ENCODE assay signal across 9 mouse cellular contexts in genomic region chrX:157601450-157601849, GRCm38 (mm10). TPM values are rescaled to one million over a fixed set of nuclear protein-coding genes. Genes with fewer than 3 reads are reported as not detected.
DNase-seq lines count a peak whose midpoint lies in the region; ATAC-seq lines count a peak whose summit lies in the region.
"Had no signal": no experiment of that assay in that cellular context is flagged by ENCODE, and none has a peak within 500 bp of the region (broad histone marks: within the 10 kb centered on the region; RNA-seq: fewer than 3 reads in every experiment).

No protein-coding gene starts in this region.

- H3K4me3 ChIP-seq in hindbrain, embryonic 10.5 days, result no peak overlapping the region
- no peak overlapping the region for H3K4me3 ChIP-seq in hindbrain, embryonic 12.5 days
- H3K4me3 ChIP-seq in hindbrain, embryonic 15.5 days, result no peak overlapping the region

- no peak overlapping the region for H3K4me2 ChIP-seq in hindbrain, embryonic 12.5 days (replicated peaks)
- H3K4me2 ChIP-seq in hindbrain, embryonic 15.5 days, result no peak overlapping the region

- H3K9ac ChIP-seq in hindbrain, embryonic 12.5 days, result no peak overlapping the region
- no peak overlapping the region for H3K9ac ChIP-seq in hindbrain, embryonic 15.5 days

- WGBS in hindbrain, embryonic 10.5 days, result 14% methylated on average over 3 of the region's 3 CpGs
- 11% methylated on average over 3 of the region's 3 CpGs for WGBS in hindbrain, embryonic 12.5 days
- WGBS in hindbrain, embryonic 15.5 days, result 15% methylated on average over 3 of the region's 3 CpGs

- intact Hi-C loops in gastrocnemius, postnatal 36 days (cut with DNase I), result no loop called here

- peaks cover 8% of the 10 kb centered on the region; the same call in 1 of the 2 replicates for H3K4me1 ChIP-seq in hindbrain, embryonic 10.5 days (replicated peaks)
- no peaks in the 10 kb centered on the region for H3K4me1 ChIP-seq in hindbrain, embryonic 12.5 days
- peaks cover 11% of the 10 kb centered on the region for H3K4me1 ChIP-seq in hindbrain, embryonic 15.5 days (replicated peaks)

- H3K9me3 ChIP-seq in hindbrain, embryonic 10.5 days, result 0 out of 2 replicates have a peak, but pooled peaks cover 2% of the 10 kb centered on the region
- H3K9me3 ChIP-seq in hindbrain, embryonic 12.5 days (replicated peaks), result no peaks in the 10 kb centered on the region
- H3K9me3 ChIP-seq in hindbrain, embryonic 15.5 days, result no peaks in the 10 kb centered on the region

- no peaks in the 10 kb centered on the region for H3K36me3 ChIP-seq in hindbrain, embryonic 10.5 days
- H3K36me3 ChIP-seq in hindbrain, embryonic 12.5 days, result no peaks in the 10 kb centered on the region
- H3K36me3 ChIP-seq in hindbrain, embryonic 15.5 days, result no peaks in the 10 kb centered on the region

- H3K27me3 ChIP-seq in hindbrain, embryonic 10.5 days (ENCODE audit: insufficient read depth, poor library complexity, severe bottlenecking), result 0 out of 2 replicates have a peak, but pooled peaks cover 4% of the 10 kb centered on the region
- no peaks in the 10 kb centered on the region for H3K27me3 ChIP-seq in hindbrain, embryonic 12.5 days
- H3K27me3 ChIP-seq in hindbrain, embryonic 15.5 days, result no peaks in the 10 kb centered on the region

- peak; percentile 18 for DNase-seq in hindbrain, embryonic 10.5 days (ENCODE audit: low spot score)
- DNase-seq in A20 (ENCODE audit: low read depth, low spot score), result peak; percentile 42
- peak; percentile 96 for DNase-seq in R1 (ENCODE audit: low read depth, low spot score)
- DNase-seq in naive thymus-derived CD4-positive, alpha-beta T cell, adult 2 months (ENCODE audit: low read depth), result peak; percentile 7
- DNase-seq in gastrocnemius, postnatal 10 days, result no peak
- DNase-seq in gastrocnemius, postnatal 36 days, result no peak

- ATAC-seq in hindbrain, embryonic 12.5 days (ENCODE audit: low FRiP score), result no peak
- ATAC-seq in hindbrain, embryonic 15.5 days (ENCODE audit: low FRiP score, low read depth), result no peak

- 0 out of 2 replicates have a peak overlapping the region, but pooled peaks have one; percentile 12 for H3K27ac ChIP-seq in hindbrain, embryonic 10.5 days
- no peak overlapping the region for H3K27ac ChIP-seq in hindbrain, embryonic 12.5 days
- 0 out of 2 replicates have a peak overlapping the region, but pooled peaks have one; percentile 11 for H3K27ac ChIP-seq in hindbrain, embryonic 15.5 days (replicated peaks)

RNA-seq across cellular contexts. Expression of gene Mbtps2, which starts 2.9 kb away (rescaled TPM):
- polyA plus RNA-seq in hindbrain, embryonic 10.5 days (2016; fragmentation: Nextera tagmentation; extraction: Ambion mirVana), result 19.2 and 22.8 TPM in 2 replicates
- polyA plus RNA-seq in hindbrain, embryonic 12.5 days (2016; fragmentation: Nextera tagmentation; extraction: Ambion mirVana), result 30.1 and 30.3 TPM in 2 replicates
- polyA plus RNA-seq in hindbrain, embryonic 15.5 days (2015; fragmentation: Nextera tagmentation; extraction: Ambion mirVana), result 27.5 and 28.2 TPM in 2 replicates
- 10 to 100 TPM; 17.1 to 17.6 TPM for total RNA-seq in gastrocnemius, postnatal 10 days (2021)
- 10 to 100 TPM; 12.6 to 14.2 TPM for total RNA-seq in gastrocnemius, postnatal 36 days (2021)

RNA-seq across cellular contexts. Expression of gene Yy2, which starts 32.7 kb away (rescaled TPM):
- 4.9 and 5.6 TPM in 2 replicates for polyA plus RNA-seq in hindbrain, embryonic 10.5 days (2016; fragmentation: Nextera tagmentation; extraction: Ambion mirVana)
- polyA plus RNA-seq in hindbrain, embryonic 12.5 days (2016; fragmentation: Nextera tagmentation; extraction: Ambion mirVana), result 4.6 and 5.0 TPM in 2 replicates
- polyA plus RNA-seq in hindbrain, embryonic 15.5 days (2015; fragmentation: Nextera tagmentation; extraction: Ambion mirVana), result 1.2 and 1.9 TPM in 2 replicates
- total RNA-seq in gastrocnemius, postnatal 10 days (2021), result under 1 TPM in 1 of 2 experiments, not detected in 1; 0.45 TPM
- under 1 TPM; 0.46 to 0.99 TPM for total RNA-seq in gastrocnemius, postnatal 36 days (2021)
- total RNA-seq: layer of hippocampus, postnatal 14 days had no signal

Comparison
In these comparisons a context has a peak if more than half of its experiments do, and no peak if none do; other contexts are left out.
1. DNase-seq: peak in hindbrain, embryonic 10.5 days (single experiment), A20 (single experiment), R1 (single experiment) and naive thymus-derived CD4-positive, alpha-beta T cell, adult 2 months (single experiment); none in gastrocnemius, postnatal 10 days (single experiment) and gastrocnemius, postnatal 36 days (0 of 2).